Mouse (Mus musculus) spleen, postnatal 10 days (tissue): Measurements from ENCODE around the gene Hist1h2bn.
A peak's percentile ranks its signal among the peaks of the same experiment; 100 is the strongest.

Experiments used
- DNase-seq, 2 experiments: peaks; one replicate each; pipeline ENCODE4 v3.0.0; 2021 to 2022; ENCODE audit warnings: low spot score in 2 of 2

The Hist1h2bn gene

GRCm38 (mm10) chr13:21727948-21728572 lies 25.9 kb upstream of the Hist1h2bn start:
- DNase-seq = no peak

DNA sequence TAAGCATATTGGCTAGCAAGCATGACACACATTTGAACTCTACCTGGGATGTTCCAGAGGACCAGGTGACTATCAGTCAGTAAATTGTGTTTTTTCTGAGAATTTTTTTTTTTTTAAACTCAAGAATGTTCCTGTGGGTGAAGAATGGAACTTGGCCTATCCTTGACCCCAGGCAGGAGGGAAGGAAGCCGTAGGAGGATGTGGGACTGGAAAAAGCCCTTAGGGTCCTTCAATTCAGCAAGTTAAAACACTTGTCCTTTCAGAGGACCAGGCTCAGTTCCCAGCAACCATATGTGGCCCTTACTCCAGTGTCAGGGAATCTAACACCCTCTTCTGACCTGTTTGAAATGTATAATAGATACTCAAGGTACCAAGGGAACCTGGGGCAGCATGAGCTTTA lies 24.4 kb upstream of the Hist1h2bn start:
- no peak for DNase-seq

GRCm38 (mm10) chr13:21733466-21733865 lies 20.5 kb upstream of the Hist1h2bn start:
- DNase-seq = peak in 1 of 2 experiments; percentile 29

DNA sequence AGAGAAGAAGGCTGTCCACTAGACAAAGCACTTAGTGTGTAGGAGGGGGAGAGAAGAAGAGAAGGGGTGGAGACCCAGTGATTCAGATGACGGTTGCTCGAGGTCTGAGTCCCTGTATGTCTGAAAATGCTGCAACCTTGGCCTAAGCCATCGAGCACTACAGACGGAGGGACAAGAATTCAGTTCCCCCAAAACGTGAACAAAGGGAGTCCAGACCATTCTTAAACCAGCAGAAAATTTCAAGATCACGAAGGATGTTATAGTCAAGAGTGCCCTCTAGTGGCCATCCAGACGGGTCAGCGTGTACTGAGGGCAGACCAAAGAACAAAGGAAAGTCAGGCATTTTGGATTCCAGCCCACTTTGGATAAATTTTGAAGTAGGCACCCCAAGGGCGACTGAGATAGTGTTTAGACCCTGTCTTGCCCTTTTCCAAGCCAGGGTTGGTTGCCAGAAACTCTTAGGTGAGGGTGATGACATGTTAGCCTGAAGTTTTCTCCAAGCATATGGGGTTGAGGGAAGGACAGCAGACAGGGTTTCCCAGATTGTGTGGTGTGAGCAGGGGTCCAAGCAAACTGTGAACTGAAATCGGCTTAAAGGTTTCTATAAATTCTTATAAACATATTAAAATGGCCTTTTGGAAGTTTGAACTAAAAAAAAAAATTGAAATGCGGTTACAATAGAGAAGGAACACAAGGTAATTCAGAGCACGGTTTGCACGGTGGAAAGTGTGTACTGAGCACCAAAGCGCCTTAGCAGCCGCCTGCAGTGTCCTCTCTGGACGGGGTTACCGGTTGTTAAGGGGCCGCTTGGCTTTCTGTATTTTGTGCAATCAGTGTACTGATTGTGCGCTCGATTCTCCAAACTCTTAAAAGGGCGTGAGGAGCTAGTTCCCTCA lies 19.7 kb upstream of the Hist1h2bn start:
- peak; percentile 77 to 83 for DNase-seq

DNA sequence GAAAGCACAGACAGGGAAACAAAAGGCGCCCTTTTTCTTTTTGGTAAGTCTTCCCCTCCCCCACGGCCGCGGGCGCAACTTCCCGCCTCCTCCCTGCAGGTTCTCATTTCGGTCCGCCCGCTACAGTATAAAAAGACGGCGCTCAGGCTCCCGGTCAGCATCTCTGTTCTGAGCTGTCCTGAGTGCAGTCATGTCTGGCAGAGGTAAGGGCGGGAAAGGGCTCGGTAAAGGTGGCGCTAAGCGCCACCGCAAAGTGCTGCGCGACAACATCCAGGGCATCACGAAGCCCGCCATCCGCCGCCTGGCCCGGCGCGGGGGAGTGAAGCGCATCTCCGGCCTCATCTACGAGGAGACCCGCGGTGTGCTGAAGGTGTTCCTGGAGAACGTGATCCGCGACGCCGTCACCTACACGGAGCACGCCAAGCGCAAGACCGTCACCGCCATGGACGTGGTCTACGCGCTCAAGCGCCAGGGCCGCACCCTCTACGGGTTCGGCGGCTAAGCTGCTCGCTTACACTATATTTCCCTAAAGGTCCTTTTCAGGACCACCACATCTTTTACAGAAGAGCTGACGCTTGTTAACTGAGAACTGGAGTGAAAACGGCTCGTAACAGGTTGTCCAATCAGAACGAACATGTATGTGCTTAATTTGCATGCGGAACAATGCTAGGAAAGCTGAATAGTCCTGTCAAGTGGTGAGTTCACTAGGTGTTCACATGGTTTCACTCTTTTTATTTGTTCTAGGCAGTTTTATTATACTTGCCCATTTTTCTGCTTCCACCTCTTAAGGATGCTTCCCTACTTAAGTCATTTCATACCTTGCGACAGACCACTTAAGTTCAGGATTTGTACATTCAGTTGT lies 18.8 kb upstream of the Hist1h2bn start, which contains the start of gene Hist1h4j:
TSS of gene Hist1h4j (plus strand) at position 159 of the 862 bp plus-strand sequence.
- DNase-seq = peak; percentile 76 to 89

- no peak for DNase-seq
Observed at GRCm38 (mm10) chr13:21745006-21745405, 8.9 kb upstream of the Hist1h2bn start.

GRCm38 (mm10) chr13:21749387-21750158 lies 4.3 kb upstream of the Hist1h2bn start:
- DNase-seq = peak in 1 of 2 experiments; percentile 23

- peak; percentile 96 to 98 for DNase-seq
Observed at GRCm38 (mm10) chr13:21750159-21751017, 3.5 kb upstream of the Hist1h2bn start, which contains the start of gene Hist1h4k. Hist1h4k (minus strand) TSS chr13:21750505.

- no peak for DNase-seq
Observed at GRCm38 (mm10) chr13:21751417-21751816, 2.5 kb upstream of the Hist1h2bn start.

- DNase-seq = peak; percentile 24 to 35
Observed at GRCm38 (mm10) chr13:21751827-21752226, 2.1 kb upstream of the Hist1h2bn start.

DNA sequence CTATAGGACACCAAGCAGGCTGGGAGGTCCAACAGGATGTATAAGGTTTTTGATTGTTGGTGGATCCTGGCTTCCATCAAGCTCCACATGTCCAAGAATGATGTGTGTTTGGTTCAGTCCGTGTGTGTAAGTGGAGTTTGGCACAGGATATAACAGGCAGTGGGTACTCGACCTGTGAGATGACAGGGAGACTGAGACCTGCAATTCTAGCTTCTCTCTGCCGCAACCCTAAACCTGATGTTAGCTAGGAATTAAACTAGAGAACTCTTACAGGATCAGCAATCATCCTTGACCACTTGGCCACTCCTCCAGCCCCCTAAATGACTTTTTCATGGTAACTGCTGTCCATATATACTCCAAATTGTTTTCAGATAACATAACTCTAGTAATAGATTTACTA lies 1.6 kb upstream of the Hist1h2bn start:
- peak; percentile 49 to 56 for DNase-seq

GRCm38 (mm10) chr13:21753051-21753523 lies 836 bp upstream of the Hist1h2bn start:
- no peak for DNase-seq

- DNase-seq = peak; percentile 61 to 81
Observed at GRCm38 (mm10) chr13:21754294-21755001, 525 bp downstream of the Hist1h2bn start.

DNA sequence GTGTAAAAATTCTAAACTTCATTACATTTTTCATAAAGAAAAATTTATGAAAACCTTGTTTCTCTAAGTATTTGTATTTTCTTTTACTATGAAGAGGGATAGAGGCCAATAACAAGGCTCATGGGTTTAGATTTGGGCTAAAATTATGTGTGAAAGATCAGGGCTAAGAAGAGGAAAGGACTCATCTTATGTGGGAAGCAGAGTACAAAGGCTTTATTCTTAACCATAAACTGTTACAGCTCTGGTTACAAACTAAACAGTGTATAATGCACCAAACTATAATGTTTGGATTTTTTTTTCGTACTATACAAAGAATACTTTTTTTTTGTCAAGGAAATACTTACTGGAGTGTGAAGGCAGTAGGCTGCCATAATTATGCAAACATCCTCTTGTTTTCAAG lies 1.8 kb downstream of the Hist1h2bn start:
- no peak for DNase-seq

DNA sequence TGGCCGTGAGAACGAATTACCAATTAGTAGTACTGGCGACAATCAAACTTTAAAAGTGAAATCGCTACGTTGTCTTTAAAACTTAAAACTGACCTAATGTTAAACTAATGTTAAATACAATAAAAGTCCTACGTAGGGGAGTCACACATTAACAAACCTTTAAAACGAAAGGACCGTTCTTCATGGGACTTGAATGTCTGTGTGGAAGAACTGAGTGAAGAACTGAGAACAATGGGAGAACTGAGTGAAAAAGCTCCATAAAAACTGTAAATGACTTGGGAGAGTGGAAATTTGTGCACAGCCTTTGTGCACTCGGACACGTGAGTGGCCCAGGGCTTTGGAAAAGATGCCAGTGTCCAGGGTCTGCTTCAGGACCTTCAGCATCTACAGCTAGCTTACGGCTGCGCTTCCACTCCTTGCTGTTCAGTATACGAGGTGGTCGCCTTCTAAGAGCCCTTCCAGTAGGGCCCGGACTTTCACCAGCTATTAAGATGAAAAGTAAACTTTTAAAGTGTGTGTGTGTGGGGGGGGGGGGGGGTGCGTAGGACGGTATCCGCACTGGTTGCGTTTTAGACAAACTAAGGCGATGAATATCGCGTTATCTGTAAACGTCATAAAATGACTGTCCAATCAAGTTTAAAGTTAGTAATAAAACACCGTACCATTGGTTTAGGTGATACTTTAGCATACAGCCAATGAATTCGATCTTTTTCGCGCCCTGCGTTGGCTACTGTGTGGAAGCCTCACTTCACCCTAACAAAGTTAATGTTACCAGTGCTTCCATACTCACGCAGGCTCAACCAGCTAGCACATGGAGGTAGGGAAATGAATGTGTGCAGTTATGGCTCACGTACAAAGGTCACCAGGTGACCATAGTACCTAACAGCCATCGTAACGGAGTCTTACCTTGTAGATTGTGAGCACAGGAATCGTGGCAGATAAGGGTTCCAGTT lies 25.2 kb downstream of the Hist1h2bn start:
- DNase-seq = peak; percentile 80 to 81

DNA sequence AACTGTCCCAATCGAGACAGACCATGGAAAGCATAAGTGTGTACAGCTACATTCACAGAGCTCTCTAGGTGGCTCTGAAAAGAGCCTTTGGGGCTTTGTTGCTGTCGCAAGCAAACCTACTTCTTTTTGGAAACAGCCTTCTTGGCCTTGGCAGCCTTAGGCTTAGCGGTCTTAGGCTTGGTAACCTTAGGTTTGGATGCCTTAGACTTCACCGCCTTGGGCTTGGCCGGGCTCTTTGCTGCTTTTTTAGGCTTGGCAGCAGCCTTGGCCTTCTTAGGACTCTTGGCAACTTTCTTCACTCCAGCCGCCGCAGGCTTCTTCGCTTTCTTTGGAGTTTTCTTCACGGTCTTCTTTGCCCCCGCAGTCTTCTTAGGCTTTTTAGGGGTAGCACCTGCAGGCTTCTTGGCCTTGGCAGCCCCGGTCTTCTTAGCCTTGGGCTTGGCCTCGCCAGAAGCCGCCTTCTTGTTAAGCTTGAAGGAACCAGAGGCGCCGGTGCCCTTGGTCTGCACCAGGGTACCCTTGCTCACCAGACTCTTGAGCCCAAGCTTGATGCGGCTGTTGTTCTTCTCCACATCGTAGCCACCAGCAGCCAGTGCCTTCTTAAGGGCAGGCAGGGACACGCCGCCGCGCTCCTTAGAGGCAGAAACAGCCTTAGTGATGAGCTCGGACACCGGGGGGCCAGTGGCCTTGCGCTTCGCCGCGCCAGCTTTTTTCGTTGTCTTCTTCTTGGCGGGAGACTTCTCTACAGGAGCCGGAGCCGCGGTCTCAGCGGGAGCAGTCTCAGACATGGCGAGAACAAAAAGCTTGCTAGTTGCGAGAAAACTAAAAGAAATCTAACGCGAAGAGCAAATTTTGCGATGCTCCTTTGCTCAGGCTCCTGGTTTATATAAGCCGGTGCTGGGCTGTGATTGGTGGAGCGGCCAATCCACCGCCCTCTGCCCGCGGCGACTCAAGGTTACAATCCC lies 26.1 kb downstream of the Hist1h2bn start, which contains the start of gene Hist1h1b:
TSS of gene Hist1h1b (minus strand) at position 859 of the 965 bp plus-strand sequence.
- peak; percentile 88 to 91 for DNase-seq
